Mouse (Mus musculus): ENCODE measurements around the gene Dnajc3. TPM values are rescaled to one million over a fixed set of nuclear protein-coding genes. Genes with fewer than 3 reads are reported as not detected.
A peak's percentile ranks its signal among the peaks of the same experiment; 100 is the strongest.
"Not testable (repeated sequence)": the region's sequence is repeated elsewhere in the genome, so short reads cannot be mapped to it uniquely, and the experiment has no call there.

Dnajc3 gene
- polyA plus RNA-seq, 1 experiment = 32.7 TPM

GRCm38 (mm10) chr14:118972268-118972667, 34.5 kb downstream of the Dnajc3 start:
- 91% methylated on average over 6 of the region's 6 CpGs for WGBS
- H3K27ac ChIP-seq (ENCODE audit: insufficient read depth, low read depth, low read length) = no peak overlapping the region
- no peaks in the 10 kb centered on the region for H3K27me3 ChIP-seq (replicated peaks; ENCODE audit: control insufficient read depth, insufficient read depth, low read length)
- no peaks in the 10 kb centered on the region for H3K4me1 ChIP-seq (ENCODE audit: control insufficient read depth, insufficient read depth, low read length)
- peaks cover 10% of the 10 kb centered on the region for H3K36me3 ChIP-seq (ENCODE audit: control insufficient read depth, insufficient read depth, low read length)
- no peak overlapping the region for H3K4me3 ChIP-seq (ENCODE audit: insufficient read depth, low read depth, low read length)
- no peak for DNase-seq
- TF ChIP-seq POLR2A (IDR thresholded peaks at IDR 0.05; ENCODE audit: low read depth, low read length) (no peak), CTCF (conservative IDR thresholded peaks at IDR 0.05; ENCODE audit: insufficient read depth, insufficient read length, low read depth, low read length) (no peak)

GRCm38 (mm10) chr14:118977136-118977816, 39.5 kb downstream of the Dnajc3 start:
- no peaks in the 10 kb centered on the region for H3K4me1 ChIP-seq (ENCODE audit: control insufficient read depth, insufficient read depth, low read length)
- peaks cover 12% of the 10 kb centered on the region for H3K36me3 ChIP-seq (ENCODE audit: control insufficient read depth, insufficient read depth, low read length)
- H3K27ac ChIP-seq (ENCODE audit: insufficient read depth, low read depth, low read length) = no peak overlapping the region
- WGBS = 80% methylated on average over 8 of the region's 8 CpGs
- DNase-seq = no peak
- H3K27me3 ChIP-seq (replicated peaks; ENCODE audit: control insufficient read depth, insufficient read depth, low read length) = no peaks in the 10 kb centered on the region
- H3K4me3 ChIP-seq (ENCODE audit: insufficient read depth, low read depth, low read length) = no peak overlapping the region
- TF ChIP-seq POLR2A (IDR thresholded peaks at IDR 0.05; ENCODE audit: low read depth, low read length) (no peak), CTCF (conservative IDR thresholded peaks at IDR 0.05; ENCODE audit: insufficient read depth, insufficient read length, low read depth, low read length) (no peak)

- Histone ChIP-seq H3K4me3 (ENCODE audit: insufficient read depth, low read depth, low read length) (no peak overlapping the region), H3K4me1 (ENCODE audit: control insufficient read depth, insufficient read depth, low read length) (no peaks in the 10 kb centered on the region), H3K27me3 (replicated peaks; ENCODE audit: control insufficient read depth, insufficient read depth, low read length) (no peaks in the 10 kb centered on the region), H3K36me3 (ENCODE audit: control insufficient read depth, insufficient read depth, low read length) (peaks cover 10% of the 10 kb centered on the region), H3K27ac (ENCODE audit: insufficient read depth, low read depth, low read length) (no peak overlapping the region)
- WGBS = 77% methylated on average over 7 of the region's 7 CpGs
- no peak for TF ChIP-seq CTCF (conservative IDR thresholded peaks at IDR 0.05; ENCODE audit: insufficient read depth, insufficient read length, low read depth, low read length)
- TF ChIP-seq POLR2A (IDR thresholded peaks at IDR 0.05; ENCODE audit: low read depth, low read length) = no peak
- DNase-seq = no peak
These were observed 42.0 kb downstream of the Dnajc3 start for GRCm38 (mm10) chr14:118979571-118980325.

- Histone ChIP-seq H3K36me3 (ENCODE audit: control insufficient read depth, insufficient read depth, low read length) (peaks cover 8% of the 10 kb centered on the region), H3K4me3 (ENCODE audit: insufficient read depth, low read depth, low read length) (no peak overlapping the region), H3K4me1 (ENCODE audit: control insufficient read depth, insufficient read depth, low read length) (no peaks in the 10 kb centered on the region), H3K27me3 (replicated peaks; ENCODE audit: control insufficient read depth, insufficient read depth, low read length) (no peaks in the 10 kb centered on the region), H3K27ac (ENCODE audit: insufficient read depth, low read depth, low read length) (no peak overlapping the region)
- DNase-seq = peak; percentile 69
- TF ChIP-seq CTCF (conservative IDR thresholded peaks at IDR 0.05; ENCODE audit: insufficient read depth, insufficient read length, low read depth, low read length) (no peak), POLR2A (IDR thresholded peaks at IDR 0.05; ENCODE audit: low read depth, low read length) (no peak)
- WGBS = 44% methylated on average over 5 of the region's 5 CpGs
These were observed 42.6 kb downstream of the Dnajc3 start for GRCm38 (mm10) chr14:118980358-118980757.

GRCm38 (mm10) chr14:118980890-118981289, 43.1 kb downstream of the Dnajc3 start:
- 87% methylated on average over 8 of the region's 8 CpGs for WGBS
- Histone ChIP-seq H3K27me3 (replicated peaks; ENCODE audit: control insufficient read depth, insufficient read depth, low read length) (no peaks in the 10 kb centered on the region), H3K27ac (ENCODE audit: insufficient read depth, low read depth, low read length) (no peak overlapping the region), H3K36me3 (ENCODE audit: control insufficient read depth, insufficient read depth, low read length) (peaks cover 6% of the 10 kb centered on the region), H3K4me3 (ENCODE audit: insufficient read depth, low read depth, low read length) (no peak overlapping the region), H3K4me1 (ENCODE audit: control insufficient read depth, insufficient read depth, low read length) (no peaks in the 10 kb centered on the region)
- DNase-seq = no peak
- no peak for TF ChIP-seq POLR2A (IDR thresholded peaks at IDR 0.05; ENCODE audit: low read depth, low read length)
- no peak for TF ChIP-seq CTCF (conservative IDR thresholded peaks at IDR 0.05; ENCODE audit: insufficient read depth, insufficient read length, low read depth, low read length)

- not testable (repeated sequence) for H3K27ac ChIP-seq (ENCODE audit: insufficient read depth, low read depth, low read length); H3K36me3 ChIP-seq (ENCODE audit: control insufficient read depth, insufficient read depth, low read length); H3K4me1 ChIP-seq (ENCODE audit: control insufficient read depth, insufficient read depth, low read length); DNase-seq; H3K4me3 ChIP-seq (ENCODE audit: insufficient read depth, low read depth, low read length); H3K27me3 ChIP-seq (replicated peaks; ENCODE audit: control insufficient read depth, insufficient read depth, low read length)
- 68% methylated on average over 6 of the region's 6 CpGs for WGBS
These were observed 44.1 kb downstream of the Dnajc3 start for GRCm38 (mm10) chr14:118981711-118982428.

- H3K27ac ChIP-seq (ENCODE audit: insufficient read depth, low read depth, low read length); H3K27me3 ChIP-seq (replicated peaks; ENCODE audit: control insufficient read depth, insufficient read depth, low read length): not testable (repeated sequence)
- 64% methylated on average over 11 of the region's 11 CpGs for WGBS
These were observed 44.8 kb downstream of the Dnajc3 start for GRCm38 (mm10) chr14:118982429-118983045.

More at GRCm38 (mm10) chr14:118982429-118983045, 44.8 kb downstream of the Dnajc3 start:
- not testable (repeated sequence) for H3K36me3 ChIP-seq (ENCODE audit: control insufficient read depth, insufficient read depth, low read length); H3K4me1 ChIP-seq (ENCODE audit: control insufficient read depth, insufficient read depth, low read length); H3K4me3 ChIP-seq (ENCODE audit: insufficient read depth, low read depth, low read length)
- DNase-seq = peak; percentile 22

Measured in kidney, adult 2 months (tissue).